Mouse (Mus musculus) cerebellum, adult 2 months (tissue): Measurements from ENCODE around the gene St8sia1.

ENCODE experiments used
- CTCF ChIP-seq: fragments of 200-500 bp; IDR thresholded peaks from 2 replicates; pipeline ENCODE4 v1.5.1; 2011; ENCODE audit warnings: low read depth, mild to moderate bottlenecking, control low read depth, low read length, moderate library complexity, borderline replicate concordance; ENCODE audit not compliant: insufficient read depth
- POLR2A ChIP-seq: fragments of 200-500 bp; IDR thresholded peaks from 2 replicates; pipeline ENCODE4 v1.6.1; 2011; ENCODE audit warnings: low read length, control low read depth, borderline replicate concordance; ENCODE audit not compliant: insufficient read depth

- no peak for TF ChIP-seq CTCF
- TF ChIP-seq POLR2A, result no peak
These were observed 46.8 kb downstream of the St8sia1 start for GRCm38 (mm10) chr6:142917471-142917901.
